Mouse (Mus musculus) pancreas, adult 10 weeks (tissue): ENCODE data around the gene Cenpp. TPM values are rescaled to one million over a fixed set of nuclear protein-coding genes. Genes with fewer than 3 reads are reported as not detected.

Experiments
- polyA plus RNA-seq: library from polyadenylated mRNA; stranded (reverse); fragments of 350-450 nt; fragmentation: Illumina TruSeq; extraction: RNeasy Lipid Tissue Mini Kit (QIAGEN cat#74804); gene quantifications from one replicate; pipeline ENCODE4 v1.2.3, GENCODE M21; 2015; ENCODE audit warnings: low read depth, low replicate concordance; ENCODE audit not compliant: insufficient read depth

Gene Cenpp
- not detected for polyA plus RNA-seq

GRCm38 (mm10) chr13:49652481-49653179, at the start of gene Cenpp, which contains the start of gene Nol8:
Gene Cenpp, minus strand, starts transcription at chr13:49652785.
Gene Nol8, plus strand, starts transcription at chr13:49653078.

GRCm38 (mm10) chr13:49681351-49682232, 29.0 kb upstream of the Cenpp start, which contains the start of gene Iars:
Gene Iars, plus strand, starts transcription at chr13:49682100.

GRCm38 (mm10) chr13:49607714-49608113, 44.9 kb downstream of the Cenpp start, which contains the start of gene Ogn:
Gene Ogn, plus strand, starts transcription at chr13:49608046.

DNA sequence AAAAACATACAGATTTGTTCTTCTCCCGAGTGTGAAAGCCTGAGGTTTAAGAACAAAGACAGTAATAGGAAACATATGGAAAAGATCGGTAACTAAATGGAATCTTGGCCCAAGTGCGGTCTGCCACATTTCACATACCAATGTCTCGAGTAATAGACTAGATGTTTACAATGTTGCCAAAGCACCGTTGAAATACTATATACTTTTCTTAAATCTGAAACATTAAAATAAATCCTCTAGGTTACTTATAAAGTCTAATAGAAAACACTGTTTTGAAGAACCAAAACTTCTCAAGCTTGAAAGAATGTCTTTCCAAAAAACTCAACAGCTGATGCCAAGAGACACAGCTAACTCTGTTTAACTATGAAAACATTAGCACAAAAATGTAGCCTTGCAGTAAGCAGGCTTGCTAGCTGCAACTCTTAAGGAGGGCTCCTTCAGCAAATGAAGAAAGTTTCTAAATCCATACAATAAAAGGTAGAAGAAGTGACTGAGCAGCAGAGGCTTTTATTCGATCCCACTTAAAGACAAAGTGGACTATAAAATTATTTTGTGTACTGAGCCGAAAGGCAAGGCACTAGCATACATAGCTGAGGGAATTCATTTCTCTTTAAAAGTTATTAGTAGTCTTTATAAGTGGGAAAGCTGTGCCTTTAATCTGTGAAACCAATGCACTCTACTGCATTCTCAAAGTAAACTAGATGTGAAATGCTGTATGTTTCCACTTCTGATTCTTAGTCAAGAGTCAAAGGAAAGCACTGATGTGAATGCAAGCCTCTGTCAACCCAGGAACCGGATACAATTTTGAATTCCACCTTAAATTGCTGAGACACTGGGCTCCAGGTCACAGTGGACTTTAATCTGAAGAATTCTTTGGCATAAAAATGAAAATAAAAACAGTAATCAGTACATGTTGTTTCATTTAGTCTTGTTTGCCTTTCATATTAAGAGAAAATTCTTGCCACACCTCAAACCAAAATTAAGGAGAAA, 70.7 kb downstream of the Cenpp start, which contains the start of gene Omd:
Omd (plus strand) TSS at position 922 of the 990 bp plus-strand sequence.

DNA sequence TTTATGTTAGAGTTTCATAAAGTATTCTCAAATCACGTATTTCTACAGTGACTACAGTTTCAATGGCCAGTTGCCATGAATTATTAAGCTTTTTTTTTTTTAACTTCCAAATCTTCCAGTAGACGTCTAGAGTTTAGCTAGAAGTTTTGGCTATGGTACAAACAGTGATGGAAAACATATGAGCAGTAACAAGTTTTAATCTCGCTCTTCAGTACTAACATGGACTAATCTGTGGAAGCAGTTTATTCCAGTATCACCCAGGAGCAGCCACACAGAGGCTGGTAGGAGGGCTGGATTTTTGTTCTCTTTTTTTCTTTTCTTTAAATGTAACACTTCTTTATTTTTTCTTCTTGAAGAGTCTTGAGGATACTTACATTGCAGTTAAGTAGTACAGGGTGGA, 108.3 kb downstream of the Cenpp start, which contains the start of gene Aspn:
Aspn (plus strand) TSS at position 165 of the 400 bp plus-strand sequence.

GRCm38 (mm10) chr13:49504510-49504909, 148.1 kb downstream of the Cenpp start, which contains the start of gene Ecm2:
Gene Ecm2, plus strand, starts transcription at chr13:49504810.

GRCm38 (mm10) chr13:49492376-49493368, 159.9 kb downstream of the Cenpp start, which contains the start of gene Tes3-ps:
Gene Tes3-ps, plus strand, starts transcription at chr13:49493318.

DNA sequence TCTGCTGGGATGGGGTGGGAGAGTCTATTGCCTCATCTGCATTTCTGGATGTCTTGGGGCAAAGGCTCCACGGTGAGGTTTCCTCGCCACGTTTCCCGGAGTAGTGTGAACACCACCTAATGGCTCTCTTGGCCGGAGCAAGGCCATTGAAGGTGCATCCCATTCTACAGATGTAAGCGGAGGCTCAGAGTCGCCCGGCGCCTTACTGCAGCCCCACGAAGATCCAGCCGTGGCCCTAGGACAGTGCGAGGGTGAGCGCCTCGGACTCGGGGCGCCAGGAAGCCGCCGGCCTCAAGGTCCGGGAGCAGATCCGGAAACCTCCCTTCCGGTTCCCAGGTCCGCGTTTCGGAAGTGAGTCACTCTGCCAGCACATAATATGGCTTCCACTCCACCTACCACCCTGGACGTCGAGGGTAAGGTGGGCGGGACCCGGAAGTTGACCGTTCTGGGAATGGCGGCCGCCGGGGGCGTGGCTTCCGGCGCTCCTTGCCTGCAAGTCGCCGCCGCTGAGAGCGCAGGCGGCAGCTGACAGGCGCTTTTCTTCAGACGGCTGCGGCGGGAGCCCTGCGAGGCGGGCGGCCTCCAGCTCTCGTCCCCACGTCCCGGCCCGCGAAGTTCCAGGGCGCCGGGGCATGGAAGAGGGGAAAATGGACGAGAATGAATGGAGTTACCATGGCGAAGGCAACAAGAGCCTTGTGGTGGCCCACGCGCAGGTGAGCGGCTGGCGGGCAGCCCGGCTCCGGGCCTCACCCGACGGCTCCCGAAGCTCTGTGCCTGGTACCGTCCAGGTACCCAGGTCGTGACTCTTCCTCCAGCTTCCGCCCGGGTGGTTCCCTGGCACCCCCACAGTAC, 231.6 kb downstream of the Cenpp start, which contains the start of gene Ippk:
Ippk (plus strand) TSS at position 496 of the 852 bp plus-strand sequence.

Other genes starting within 250 kb of the Cenpp start
- 3.1 TPM for gene Ippk, start 231.5 kb downstream of the Cenpp start, polyA plus RNA-seq
- not detected for gene Tes3-ps, start 159.5 kb downstream of the Cenpp start, polyA plus RNA-seq
- gene Ecm2, start 148.0 kb downstream of the Cenpp start, polyA plus RNA-seq: 4.7 TPM
- 5.0 TPM for gene Aspn, start 108.3 kb downstream of the Cenpp start, polyA plus RNA-seq
- gene Omd, start 70.3 kb downstream of the Cenpp start, polyA plus RNA-seq: 0.66 TPM
- gene Ogn, start 44.7 kb downstream of the Cenpp start, polyA plus RNA-seq: 27.6 TPM
- 4.5 TPM for gene Nol8, start 293 bp upstream of the Cenpp start, polyA plus RNA-seq
- gene Iars, start 29.3 kb upstream of the Cenpp start, polyA plus RNA-seq: 12.5 TPM
- not detected for gene Gm30302, start 146.2 kb upstream of the Cenpp start, polyA plus RNA-seq